Mouse (Mus musculus): ENCODE data around the gene Asic2.

Gene Asic2

DNA sequence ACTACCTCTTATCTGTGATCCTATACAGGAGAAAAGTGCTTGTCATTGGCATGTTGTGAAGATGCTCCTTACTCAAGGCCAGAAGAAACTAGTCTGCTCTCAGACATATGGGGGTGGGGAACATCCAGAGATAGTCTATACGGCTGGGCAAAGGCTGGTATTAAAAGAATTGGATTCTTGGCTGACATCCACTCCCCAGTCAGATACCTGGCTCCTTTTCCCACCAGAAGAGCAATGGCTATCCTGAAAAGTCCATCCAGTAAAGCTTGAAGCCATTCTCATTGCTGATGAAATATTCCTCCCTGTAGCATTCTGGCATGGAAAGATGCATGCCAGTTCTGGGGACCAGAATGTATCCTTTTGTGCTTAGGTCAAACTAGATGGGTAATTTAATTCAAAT, 218.2 kb downstream of the Asic2 start:
- DNase-seq (ENCODE audit: low read depth in 2 of 2, low spot score in 2 of 2) = no peak

DNA sequence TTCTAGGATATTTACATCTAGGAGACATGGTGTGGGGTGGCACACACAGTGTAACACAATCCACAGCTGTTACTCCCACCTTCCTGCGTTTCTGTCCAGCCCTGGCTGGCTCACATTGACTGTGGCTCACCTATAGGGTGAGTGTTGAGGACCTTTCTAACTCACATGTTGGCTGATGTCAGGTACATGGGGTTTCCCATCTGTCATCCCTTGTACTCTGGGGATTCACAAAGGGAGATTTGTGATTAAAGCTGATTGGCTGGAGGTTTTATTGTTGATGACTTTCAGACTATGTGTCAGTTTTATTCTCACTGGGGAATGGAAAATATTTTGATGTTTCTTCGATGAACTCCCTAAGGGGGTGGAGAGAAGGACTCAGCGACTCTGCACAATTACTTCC, 229.3 kb downstream of the Asic2 start:
- DNase-seq (ENCODE audit: low read depth in 2 of 2, low spot score in 2 of 2) = no peak

DNA sequence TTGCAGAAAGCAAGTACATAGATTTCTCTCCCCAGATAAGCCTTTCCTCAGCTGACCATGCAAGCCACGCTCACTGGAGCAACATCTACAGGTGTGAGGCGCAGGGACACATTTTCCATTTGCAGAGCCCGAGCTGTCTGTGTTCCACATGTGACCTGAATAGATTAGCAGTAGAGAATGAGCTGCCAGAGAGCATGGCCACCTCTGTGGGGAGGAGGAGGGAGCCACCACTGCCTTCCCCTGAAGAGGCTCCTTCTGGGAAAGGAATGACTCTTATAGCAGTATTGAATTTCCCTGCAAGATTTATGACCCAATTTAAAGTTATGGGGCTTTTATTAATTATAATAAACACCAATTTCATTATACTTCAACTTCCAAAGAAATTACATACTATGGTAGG, 230.5 kb downstream of the Asic2 start:
- no peak for DNase-seq (ENCODE audit: low read depth in 2 of 2, low spot score in 2 of 2)

DNA sequence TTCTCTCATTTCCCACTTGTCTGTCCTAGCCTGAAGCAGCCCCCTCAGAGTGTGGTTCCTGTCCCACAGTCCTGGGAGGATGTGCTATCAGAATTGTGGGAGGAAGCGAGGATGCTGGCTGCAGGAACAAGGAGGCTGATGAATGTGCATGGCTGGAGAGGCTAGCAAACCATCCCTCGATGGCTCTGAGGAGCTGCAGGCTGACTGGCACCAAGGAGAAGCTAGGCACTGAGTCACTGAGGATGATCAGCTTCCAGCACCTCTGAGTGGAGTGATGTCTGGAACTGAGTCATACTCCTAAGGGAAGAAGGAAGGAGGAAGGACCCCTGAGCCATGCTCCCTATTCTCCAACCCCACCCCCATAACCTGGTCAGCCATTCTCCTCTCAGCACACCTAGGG, 246.2 kb downstream of the Asic2 start:
- DNase-seq (ENCODE audit: low read depth in 2 of 2, low spot score in 2 of 2) = no peak

DNA sequence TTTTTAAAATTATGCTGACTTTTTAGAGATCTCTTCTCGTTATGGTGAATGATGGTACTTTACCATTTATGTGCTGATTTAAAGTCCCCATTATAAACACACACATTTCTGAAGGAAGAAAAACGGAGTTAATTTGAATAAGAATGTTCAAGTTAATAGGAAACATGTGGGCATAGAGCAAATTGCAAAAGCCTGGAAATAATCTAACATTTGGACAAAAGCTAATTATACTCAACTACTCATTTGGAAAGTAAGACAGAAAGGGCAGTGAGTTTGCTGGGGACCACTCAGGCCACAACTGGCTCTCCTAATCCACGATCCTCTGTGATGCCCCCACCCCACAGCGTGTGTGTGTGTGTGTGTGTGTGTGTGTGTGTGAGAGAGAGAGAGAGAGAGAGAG, 253.5 kb downstream of the Asic2 start:
- no peak for DNase-seq (ENCODE audit: low read depth in 2 of 2, low spot score in 2 of 2)

DNA sequence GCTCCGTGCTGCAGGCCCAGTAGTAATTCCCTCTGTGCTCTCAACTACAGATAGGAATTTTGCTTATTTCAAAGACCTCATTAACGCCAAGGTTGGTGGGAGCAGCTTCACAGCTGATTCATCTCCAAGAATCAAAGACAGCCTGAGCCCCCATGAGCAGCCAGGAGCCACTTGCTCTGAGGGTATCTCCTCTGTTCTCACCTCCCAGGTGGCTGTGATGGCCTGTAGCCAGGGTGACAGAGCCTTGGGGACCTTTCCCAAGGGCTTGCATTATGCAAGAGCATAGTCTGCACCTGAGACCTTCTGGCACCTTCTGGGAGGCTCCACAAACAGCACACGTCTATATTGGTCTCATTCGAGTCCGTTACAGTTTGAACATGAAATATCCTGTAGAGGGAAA, 261.3 kb downstream of the Asic2 start:
- no peak for DNase-seq (ENCODE audit: low read depth in 2 of 2, low spot score in 2 of 2)

DNA sequence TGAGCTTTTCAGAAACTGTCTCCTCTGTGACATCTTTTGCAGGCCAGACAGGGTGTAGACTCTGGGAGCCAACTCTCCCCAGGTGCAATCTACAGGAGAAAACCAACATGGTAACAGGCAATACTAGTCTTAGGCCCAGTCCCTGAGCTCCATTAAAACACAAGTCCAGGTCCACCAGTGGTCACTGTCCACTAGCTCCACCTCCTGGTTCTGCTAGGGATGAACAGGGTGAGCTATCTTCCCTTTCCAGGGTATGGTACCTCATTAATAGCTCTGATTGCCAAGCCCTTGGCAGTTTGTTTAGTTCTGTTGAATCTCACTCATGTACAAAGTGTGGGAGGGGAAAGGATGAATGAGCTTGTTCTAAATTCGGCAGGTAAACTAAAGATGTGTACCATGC, 270.2 kb downstream of the Asic2 start:
- no peak for DNase-seq (ENCODE audit: low read depth in 2 of 2, low spot score in 2 of 2)

DNA sequence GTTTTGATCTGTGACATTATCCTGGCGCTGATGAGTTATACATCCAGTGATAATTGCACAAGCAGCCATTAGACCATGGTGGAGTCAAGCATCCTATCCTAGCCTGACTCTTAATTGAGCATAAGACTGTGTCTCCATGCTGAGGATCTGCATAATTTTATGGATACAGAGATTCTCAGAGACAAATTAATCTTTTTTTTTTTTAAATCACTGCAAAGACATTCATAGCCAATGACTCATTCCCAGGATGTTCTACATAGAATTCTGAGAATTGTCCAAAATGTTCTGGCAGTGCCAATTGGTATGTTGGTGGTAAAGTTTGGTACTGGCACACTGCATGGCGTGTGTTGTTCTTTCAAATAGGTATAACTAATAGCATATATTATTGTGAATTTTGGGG, 272.8 kb downstream of the Asic2 start:
- DNase-seq (ENCODE audit: low read depth in 2 of 2, low spot score in 2 of 2) = no peak

DNA sequence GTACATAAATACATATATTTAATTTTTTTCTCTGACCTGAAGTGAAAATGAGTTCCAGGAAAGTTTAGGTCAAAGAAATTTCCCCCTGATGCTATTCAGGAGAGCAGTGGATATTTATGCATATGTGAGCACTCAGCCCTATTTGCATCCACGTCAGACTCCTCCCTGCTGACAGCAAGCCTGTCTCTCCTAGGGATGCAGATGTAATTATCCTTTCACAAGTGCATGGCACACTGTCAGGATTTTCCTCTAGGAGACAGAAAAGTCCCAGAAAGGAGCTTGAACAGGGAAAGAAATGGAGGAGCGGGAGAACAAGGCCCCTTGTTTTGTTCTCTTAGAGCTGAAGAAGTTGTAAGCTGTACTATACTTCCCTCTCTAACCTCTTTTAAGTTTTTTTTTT, 287.7 kb downstream of the Asic2 start:
- DNase-seq (ENCODE audit: low read depth in 2 of 2, low spot score in 2 of 2) = no peak

DNA sequence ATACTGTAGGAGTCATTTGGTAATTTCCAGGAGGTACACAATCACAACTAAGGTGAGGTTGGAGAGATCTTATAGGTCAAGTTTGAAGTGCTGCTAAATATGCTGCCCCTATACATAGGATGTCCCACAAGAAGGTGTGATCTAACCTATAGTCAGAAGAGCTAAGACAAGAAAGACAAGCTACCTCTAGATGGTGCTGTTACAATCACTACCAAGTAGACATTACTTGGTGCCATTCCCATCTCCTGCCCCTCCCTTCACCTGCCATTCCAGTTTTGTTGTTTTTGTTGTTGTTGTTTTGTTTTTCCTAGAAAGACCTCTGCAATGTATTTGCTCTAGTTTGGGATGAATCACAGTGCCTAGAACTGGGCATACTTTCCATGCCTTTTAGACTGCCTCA, 296.5 kb downstream of the Asic2 start:
- no peak for DNase-seq (ENCODE audit: low read depth in 2 of 2, low spot score in 2 of 2)

DNA sequence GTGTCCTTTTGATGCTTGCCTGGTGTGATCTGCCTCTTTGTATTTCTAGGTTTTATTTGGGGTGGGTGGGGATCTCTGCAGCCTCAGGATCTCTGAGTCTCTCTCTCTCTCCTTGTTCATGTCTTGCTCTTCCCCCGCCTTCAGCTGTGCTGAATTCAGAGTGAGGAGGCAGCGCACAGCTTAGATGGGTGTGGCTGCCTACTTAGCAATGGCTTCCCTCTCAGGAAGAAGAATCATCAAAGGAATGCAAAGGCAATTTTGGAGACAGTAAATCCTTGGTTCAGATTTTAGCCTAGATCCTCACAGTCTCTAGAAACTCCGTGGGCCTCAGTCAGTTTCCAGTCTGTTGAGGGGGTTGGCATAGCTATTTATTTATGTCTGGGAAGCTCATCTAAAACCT, 297.8 kb downstream of the Asic2 start:
- DNase-seq (ENCODE audit: low read depth in 2 of 2, low spot score in 2 of 2) = no peak

DNA sequence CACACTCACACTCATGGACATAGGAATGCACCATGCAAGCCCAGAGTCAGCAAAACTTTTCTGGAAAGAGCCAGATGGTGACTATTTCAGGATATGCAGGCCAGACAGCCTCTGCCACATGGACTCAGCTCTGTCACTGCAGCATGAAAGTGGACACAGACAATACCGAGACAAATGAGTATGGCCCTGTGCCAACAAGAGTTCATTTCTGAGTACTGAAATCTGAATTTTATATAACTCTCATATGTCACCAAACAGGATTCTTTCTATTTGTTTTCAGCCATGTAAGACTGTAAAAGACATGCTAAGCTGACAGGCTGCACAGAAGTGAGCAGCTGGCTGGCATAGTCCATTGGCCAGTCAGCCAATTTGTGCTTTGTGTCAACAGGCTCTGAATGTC, 309.4 kb downstream of the Asic2 start:
- no peak for DNase-seq (ENCODE audit: low read depth in 2 of 2, low spot score in 2 of 2)

DNA sequence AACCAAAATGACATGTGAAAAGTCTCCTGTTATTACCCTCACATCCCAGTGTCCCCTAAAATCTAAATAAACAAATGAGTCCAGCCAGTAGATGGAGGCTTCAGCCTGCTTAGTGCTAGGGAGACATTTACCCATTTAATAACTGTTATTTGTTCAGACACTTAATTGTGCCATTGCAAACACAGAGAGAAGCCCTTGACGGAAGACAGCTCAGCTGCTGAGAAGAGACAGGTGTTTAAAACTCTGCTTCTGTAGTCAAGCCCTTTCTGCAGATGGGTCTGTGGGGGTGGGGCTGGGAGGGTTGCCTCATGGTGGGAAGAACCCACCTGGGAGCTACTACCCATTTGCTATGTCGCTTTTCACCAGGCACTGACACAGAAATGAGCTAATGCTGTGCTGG, 311.1 kb downstream of the Asic2 start:
- DNase-seq (ENCODE audit: low read depth in 2 of 2, low spot score in 2 of 2) = no peak

DNA sequence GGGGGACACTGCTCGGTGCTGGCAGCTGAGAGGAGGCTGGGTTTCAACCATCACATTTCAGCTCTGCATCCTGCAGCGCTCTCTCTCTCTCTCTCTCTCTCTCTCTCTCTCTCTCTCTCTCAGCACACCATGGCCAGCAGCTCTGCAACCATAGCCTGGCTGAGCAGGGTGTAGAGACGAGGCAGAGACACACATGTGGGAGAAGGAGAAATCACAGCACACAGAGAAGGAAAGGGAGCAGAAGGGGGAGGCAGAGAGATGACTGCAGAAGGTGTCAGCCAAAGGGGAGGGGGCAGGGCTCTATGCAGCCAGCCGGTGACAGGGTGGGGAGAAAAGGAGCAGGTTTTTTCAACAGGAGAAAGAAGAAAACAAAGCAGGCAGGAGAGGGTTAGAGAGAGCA, 320.4 kb downstream of the Asic2 start:
- no peak for DNase-seq (ENCODE audit: low read depth in 2 of 2, low spot score in 2 of 2)

DNA sequence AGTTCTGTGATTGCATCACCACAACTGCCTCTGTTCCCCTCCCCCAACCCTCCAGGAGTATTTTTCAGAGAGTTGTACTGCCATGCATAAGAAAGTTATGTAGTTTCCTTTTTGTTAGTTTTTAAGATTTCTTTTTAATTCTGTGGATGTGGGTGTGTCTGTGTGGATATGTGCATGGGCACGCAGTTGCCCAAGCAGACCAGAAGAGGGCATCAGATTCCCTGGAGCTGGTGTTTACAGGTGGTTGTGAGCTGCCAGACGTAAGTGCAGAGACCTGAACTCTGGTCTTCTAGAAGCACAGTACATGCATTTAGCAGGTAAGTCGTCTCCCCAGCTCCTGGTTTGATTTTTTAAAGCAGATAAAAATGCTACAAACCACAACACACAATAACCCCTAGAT, 322.7 kb downstream of the Asic2 start:
- DNase-seq (ENCODE audit: low read depth in 2 of 2, low spot score in 2 of 2) = no peak

DNA sequence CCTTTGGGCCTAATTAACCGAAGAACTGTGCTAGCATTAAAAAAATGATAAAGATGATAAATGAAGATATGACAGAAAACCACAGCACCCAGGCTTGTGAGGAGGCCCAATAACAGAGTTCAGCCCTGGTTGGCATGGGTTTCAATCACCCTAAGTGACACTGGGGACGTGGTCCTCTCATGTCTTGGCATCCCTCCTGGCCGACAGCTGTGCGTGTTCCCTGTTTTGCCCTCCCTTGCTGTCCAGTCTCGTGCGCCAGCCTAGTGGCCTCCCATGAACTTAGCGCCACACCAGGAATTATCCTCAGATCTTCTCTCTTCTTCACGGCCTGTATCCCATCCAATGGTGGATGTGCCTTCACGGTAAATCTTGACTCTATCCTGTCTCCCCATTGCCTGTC, 331.9 kb downstream of the Asic2 start:
- DNase-seq (ENCODE audit: low read depth in 2 of 2, low spot score in 2 of 2) = no peak

DNA sequence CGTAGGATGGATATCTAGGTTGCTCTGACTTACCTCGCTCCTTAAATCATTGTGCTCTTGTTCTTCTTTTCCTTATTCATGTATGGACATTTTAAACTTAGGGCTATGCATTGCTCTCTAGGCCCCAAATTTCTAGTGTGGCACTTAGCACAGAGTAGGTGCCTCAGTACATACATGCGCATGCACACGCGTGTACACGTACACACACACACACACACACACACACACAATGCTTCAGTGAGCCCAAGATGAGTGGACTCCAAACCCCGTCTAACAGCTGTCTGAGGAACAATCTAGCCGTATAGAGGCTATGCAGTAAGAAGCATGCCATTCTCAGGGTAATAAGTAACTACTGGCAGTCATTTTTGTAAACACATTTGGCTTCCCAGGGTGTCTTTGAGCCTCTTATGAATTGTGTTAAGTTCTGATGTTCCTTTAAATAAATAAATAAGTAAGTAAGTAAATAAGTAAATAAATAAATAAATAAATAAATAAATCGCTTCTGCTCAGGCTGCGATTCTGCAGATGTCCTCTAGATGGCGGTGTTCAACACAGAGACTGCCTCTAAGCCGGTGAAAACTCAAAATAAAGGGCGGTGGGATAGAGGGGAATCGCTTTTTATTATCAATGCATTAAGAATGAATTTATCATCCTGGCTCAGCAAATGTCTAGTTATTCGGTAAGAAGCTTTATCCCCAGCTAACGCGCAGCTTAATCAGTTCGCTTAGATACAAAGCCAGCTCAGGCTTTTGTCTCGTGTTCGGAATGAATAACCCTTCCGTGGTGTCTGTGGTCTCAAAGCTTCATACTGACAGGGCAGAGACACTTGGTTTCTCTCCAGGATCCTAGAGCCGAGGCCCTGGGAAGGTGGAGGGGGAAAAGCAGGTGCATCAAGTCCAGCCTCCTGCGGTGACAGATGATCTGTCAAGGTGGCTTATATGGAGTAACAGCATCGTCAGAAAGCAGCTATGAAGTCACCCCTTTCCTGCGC, 333.6 kb downstream of the Asic2 start:
- no peak for DNase-seq (ENCODE audit: low read depth in 2 of 2, low spot score in 2 of 2)

DNA sequence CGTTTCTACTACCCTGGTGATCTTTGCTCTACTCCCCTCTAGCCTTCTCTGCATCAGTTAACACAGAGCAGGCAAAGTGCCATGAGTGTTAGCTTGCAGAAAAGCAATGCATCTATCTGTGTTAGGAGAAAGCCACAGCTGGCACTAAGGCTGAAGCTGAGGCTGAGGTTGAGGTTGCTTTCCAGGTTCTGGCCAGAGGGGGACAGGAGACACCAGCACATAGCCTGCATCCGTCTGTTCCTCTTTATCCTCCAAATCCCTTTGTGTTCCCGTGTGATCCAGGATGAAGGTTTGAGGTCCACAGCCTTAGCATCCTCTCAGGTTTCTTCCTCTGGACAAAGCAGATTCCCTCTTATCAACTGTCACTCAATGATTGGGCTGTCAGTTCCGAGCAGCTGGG, 343.1 kb downstream of the Asic2 start:
- DNase-seq (ENCODE audit: low read depth in 2 of 2, low spot score in 2 of 2) = no peak

DNA sequence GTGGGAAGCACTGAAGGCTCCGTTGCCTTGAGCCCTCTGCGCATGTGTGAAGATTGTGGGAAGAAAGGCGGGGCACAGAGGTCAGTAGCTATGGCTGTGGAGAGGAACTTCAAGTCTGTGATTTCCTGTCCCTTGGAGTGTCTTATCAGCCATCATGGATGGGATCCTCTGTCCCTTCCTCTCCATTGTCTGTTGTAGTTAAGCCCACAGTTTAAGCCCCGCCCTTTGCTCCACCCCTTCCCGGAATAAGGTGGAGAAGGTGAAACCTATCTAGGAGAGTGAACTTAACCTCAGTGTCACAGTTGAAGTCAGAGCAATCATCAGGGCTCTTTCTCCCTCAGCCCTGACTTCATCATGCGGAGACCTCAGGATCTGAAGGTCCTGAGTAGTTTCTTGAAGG, 347.7 kb downstream of the Asic2 start:
- no peak for DNase-seq (ENCODE audit: low read depth in 2 of 2, low spot score in 2 of 2)

DNA sequence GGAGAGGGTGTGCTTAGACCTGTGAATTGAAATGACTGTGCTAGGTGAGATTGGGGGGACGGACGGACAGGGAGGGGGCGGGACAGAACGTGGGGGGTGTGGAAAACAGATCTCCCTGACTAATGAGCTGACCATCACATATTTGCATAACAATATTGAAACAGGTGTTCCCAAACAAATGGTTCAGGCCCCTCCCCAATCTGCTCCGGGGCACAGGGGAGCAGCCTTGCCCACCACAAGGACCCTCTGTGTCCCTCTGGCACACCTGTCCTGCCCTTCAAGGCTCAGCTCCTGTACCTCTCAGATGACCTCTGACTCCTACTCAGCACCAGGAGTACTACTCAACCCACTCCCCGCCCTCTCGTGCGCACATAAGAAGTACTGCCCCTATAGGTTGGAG, 351.8 kb downstream of the Asic2 start:
- DNase-seq (ENCODE audit: low read depth in 2 of 2, low spot score in 2 of 2) = no peak

DNA sequence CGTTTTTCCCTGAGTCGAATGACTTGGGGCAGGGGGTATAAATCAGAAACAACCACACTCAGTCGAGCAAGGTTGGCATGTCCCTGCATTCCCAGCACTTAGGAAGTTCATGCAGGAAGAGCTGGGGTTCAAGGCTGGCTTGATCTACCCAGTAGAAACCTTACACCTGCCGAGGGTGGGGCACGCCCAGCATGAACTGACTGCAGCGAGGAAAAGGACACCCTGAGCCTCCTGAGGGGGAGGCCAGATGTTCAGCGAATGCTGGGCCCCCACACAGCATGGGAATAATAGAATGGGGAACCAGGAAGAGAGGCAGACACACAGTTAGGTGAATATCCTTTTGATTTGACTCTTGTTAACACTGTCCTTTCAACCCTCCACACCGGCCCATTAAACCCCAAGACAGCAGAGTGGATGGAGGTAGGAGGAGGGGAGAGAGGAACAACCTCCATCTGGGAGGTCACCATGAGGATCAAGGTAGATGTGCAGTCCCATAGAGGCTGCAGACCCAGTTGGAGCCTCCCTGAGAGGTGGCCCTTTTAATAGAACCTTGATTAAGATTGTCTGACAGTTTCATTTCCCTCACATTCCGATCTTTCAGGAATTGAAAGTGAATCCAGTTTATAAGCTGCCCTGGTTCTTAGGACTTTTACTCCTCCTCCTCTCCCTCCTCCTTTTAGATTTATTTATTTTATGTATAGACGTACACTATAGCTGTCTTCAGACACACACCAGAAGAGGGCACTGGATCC, 354.2 kb downstream of the Asic2 start:
- no peak for DNase-seq (ENCODE audit: low read depth in 2 of 2, low spot score in 2 of 2)

DNA sequence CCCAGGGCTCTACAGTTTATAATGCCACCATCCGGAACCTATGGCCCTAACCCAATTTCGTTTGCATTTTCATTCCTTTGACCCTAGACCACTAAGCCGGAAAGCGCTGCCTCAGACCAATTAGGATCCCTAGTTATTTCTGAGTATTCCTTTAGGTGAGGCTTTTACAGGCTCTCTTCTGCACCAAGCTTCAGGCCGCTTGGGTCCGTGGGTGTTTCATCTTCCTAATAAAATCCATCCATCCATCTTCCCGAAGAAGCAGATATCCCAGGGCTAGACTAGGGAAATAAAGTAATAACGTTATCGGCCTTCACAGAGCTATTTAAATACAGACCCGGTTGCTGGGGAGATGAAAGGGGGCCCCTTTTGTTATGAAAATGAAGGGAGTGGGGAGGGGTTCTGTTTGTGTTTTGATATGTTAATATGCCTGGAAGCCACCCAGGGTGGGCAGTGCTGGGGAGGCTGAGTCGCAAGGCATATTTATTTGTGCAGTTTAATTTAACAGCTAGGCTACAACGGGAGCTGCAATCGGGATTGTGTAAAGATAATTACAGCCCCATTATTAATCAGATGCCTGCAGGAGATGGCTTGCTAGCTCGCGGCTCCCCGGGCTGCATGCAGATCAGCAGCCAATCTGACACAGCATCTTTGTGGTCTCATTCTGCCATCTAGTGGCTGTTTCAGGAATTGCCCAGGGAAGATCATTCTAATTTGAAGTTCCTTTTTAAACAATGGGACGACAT, 355.3 kb downstream of the Asic2 start:
- DNase-seq (ENCODE audit: low read depth in 2 of 2, low spot score in 2 of 2) = peak in 1 of 2 experiments; percentile 42
